Mouse (Mus musculus) limb, embryonic 15.5 days (tissue): ENCODE measurements around the gene Megf11. TPM values are rescaled to one million over a fixed set of nuclear protein-coding genes. Genes with fewer than 3 reads are reported as not detected.

Experiments used
- ATAC-seq: fragments of 200-750 bp; cut with Nextera tagmentation; 2 replicates; pipeline ENCODE4 v1.8.0; 2017; ENCODE audit warnings: low read depth, moderate TSS enrichment; ENCODE audit not compliant: insufficient number of reproducible peaks, low FRiP score, low TSS enrichment
- H3K27ac ChIP-seq: fragments of 300-500 bp; sonication (generic); 2 replicates; pipeline ENCODE4 v1.5.1; 2015; ENCODE audit warnings: moderate library complexity, mild to moderate bottlenecking, inconsistent platforms
- H3K27me3 ChIP-seq: fragments of 300-500 bp; sonication (generic); 2 replicates; pipeline ENCODE4 v1.6.1; 2015; ENCODE audit warnings: inconsistent platforms
- H3K36me3 ChIP-seq: fragments of 300-500 bp; sonication (generic); 2 replicates; pipeline ENCODE4 v1.6.1; 2015; ENCODE audit warnings: inconsistent platforms
- H3K4me1 ChIP-seq: fragments of 300-500 bp; sonication (generic); 2 replicates; pipeline ENCODE4 v1.6.1; 2015; ENCODE audit warnings: inconsistent platforms
- H3K4me2 ChIP-seq: fragments of 300-500 bp; sonication (generic); 2 replicates; pipeline ENCODE4 v1.6.1; 2015; ENCODE audit warnings: mild to moderate bottlenecking, inconsistent platforms
- H3K4me3 ChIP-seq: fragments of 300-500 bp; sonication (generic); 2 replicates; pipeline ENCODE4 v1.5.1; 2015; ENCODE audit warnings: mild to moderate bottlenecking, inconsistent platforms
- H3K9ac ChIP-seq: fragments of 300-500 bp; sonication (generic); 2 replicates; pipeline ENCODE4 v1.6.1; 2015; ENCODE audit warnings: inconsistent platforms
- H3K9me3 ChIP-seq: fragments of 300-500 bp; sonication (generic); 2 replicates; pipeline ENCODE4 v1.6.1; 2016; ENCODE audit warnings: inconsistent platforms
- WGBS: fragments of 180-500 bp; shearing (Covaris S2); methylation state at CpG from one replicate; pipeline ENCODE4 v1.1.7; 2015; 5-methylcytosine and 5-hydroxymethylcytosine counted together
- polyA plus RNA-seq: library from polyadenylated mRNA; unstranded; fragments of >200 nt; fragmentation: Nextera tagmentation; extraction: Ambion mirVana; gene quantifications from 2 replicates; pipeline ENCODE4 v1.2.1, GENCODE M21; 2015

Gene Megf11
- 0.83 and 1.3 TPM in 2 replicates for polyA plus RNA-seq

DNA sequence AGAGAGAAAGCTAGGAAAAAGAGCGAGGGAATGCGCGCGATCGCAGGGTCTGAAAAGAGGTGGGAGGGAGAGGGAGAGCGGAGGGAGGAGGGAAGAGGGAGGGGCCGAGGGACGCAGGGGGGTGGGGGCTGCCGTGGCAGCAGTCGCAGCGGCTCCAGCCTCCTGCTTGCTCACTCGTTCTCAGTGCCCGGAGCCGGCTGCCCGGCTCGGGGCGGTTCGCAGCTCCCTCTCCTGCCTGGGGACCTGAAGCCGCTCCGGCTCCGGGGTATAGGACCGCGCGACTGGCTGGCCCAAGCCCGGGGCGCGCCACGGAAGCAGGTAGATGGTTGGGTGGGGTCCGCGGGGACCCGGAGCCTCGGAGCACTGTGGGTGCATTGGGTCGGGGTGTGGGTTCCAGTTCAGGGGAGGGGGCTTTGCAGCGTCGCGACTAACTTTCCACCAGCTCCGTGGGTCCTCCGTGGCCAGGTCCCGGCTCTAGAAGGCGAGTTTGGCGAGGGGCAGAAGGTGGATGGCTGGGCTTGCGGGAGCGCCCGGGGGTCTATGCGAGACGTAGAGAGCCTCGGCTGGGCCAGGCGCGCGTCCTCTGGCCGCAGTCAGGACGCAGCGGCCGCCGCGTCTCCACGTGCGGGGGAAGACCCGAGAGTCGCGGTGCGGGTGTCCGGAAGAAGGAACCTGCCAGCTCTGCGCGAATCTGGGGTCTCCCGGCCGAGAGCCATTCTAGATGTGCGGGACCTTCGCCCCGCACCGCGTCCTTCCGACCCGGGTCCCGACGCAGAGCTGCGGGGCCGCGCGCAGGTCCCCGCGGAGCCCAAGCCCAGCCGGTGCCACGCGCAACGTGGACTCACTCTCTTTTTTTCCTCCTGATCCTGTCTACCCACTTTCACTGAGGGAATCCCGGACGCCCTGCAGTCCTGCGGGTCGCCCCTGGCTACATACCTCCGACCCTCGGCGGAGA lies at the start of gene Megf11:
Gene Megf11, plus strand, starts transcription at position 116 of the 955 bp plus-strand sequence.
- Histone ChIP-seq H3K27me3 (peaks cover 59% of the 10 kb centered on the region), H3K4me1 (peaks cover 33% of the 10 kb centered on the region), H3K9ac (peak within 1 kb of the TSS; percentile 26; the same call in 1 of the 2 replicates), H3K27ac (no peak within 1 kb of the TSS), H3K36me3 (no peaks in the 10 kb centered on the region), H3K4me3 (peak within 1 kb of the TSS; percentile 56), H3K9me3 (no peaks in the 10 kb centered on the region), H3K4me2 (peak within 1 kb of the TSS; percentile 99)
- ATAC-seq, result no peak
- WGBS, result under 1% methylated on average over 88 of the region's 93 CpGs

DNA sequence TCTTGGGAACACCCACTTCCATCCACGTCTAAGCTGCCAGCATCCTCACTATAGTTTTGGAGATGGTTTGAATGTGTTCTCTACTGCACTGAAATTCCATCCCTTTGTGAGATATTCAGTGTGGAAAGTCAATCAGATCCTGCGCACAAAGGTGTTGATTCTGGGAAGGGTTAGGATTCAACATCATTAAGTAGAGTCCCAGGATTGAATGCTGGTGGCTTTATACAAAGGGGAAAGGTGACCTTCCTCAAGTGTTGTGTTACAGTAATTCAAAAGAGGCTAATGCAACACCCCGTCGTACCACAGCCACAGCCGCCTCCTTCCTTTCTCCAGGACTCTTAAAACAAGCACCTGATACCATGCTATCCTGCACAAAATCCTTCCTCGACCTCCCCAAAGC lies 49.6 kb upstream of the Megf11 start:
- H3K9me3 ChIP-seq, result no peaks in the 10 kb centered on the region
- 88% methylated on average over 6 of the region's 6 CpGs for WGBS

DNA sequence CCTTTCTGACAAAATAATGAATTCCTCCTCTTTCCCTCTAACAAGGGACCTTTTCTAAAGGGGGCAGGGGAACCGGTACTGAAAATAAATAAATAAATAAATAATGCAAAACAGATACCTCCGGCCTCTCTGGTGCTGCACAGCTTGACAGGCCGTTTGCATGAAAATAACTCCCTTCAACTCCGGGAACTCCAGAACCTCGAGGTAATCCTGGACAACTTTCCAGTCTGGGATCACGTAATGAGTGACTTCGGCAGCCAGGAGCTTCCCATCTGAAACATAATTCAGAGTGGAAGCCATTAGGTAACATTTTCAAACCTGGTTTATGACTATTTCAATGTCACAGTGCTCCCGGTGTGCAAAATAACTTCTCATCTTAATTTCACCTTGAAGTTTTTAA lies 46.1 kb upstream of the Megf11 start:
- H3K27me3 ChIP-seq, result no peaks in the 10 kb centered on the region
- peaks cover 19% of the 10 kb centered on the region for H3K4me1 ChIP-seq
- no peaks in the 10 kb centered on the region for H3K9me3 ChIP-seq
- no peak overlapping the region for H3K27ac ChIP-seq
- H3K4me2 ChIP-seq, result peak overlapping the region; percentile 77
- ATAC-seq, result no peak
- peaks cover 22% of the 10 kb centered on the region for H3K36me3 ChIP-seq
- 0 out of 2 replicates have a peak overlapping the region, but pooled peaks have one; percentile 74 for H3K4me3 ChIP-seq
- no peak overlapping the region for H3K9ac ChIP-seq
- 11% methylated on average over 8 of the region's 8 CpGs for WGBS

More for the DNA sequence above, 49.6 kb upstream of the Megf11 start:
- no peak for ATAC-seq
- H3K9ac ChIP-seq, result no peak overlapping the region
- H3K27ac ChIP-seq, result no peak overlapping the region
- peaks cover 25% of the 10 kb centered on the region for H3K36me3 ChIP-seq
- H3K27me3 ChIP-seq, result no peaks in the 10 kb centered on the region
- H3K4me3 ChIP-seq, result no peak overlapping the region
- no peak overlapping the region for H3K4me2 ChIP-seq
- peaks cover 10% of the 10 kb centered on the region; the same call in 1 of the 2 replicates for H3K4me1 ChIP-seq

DNA sequence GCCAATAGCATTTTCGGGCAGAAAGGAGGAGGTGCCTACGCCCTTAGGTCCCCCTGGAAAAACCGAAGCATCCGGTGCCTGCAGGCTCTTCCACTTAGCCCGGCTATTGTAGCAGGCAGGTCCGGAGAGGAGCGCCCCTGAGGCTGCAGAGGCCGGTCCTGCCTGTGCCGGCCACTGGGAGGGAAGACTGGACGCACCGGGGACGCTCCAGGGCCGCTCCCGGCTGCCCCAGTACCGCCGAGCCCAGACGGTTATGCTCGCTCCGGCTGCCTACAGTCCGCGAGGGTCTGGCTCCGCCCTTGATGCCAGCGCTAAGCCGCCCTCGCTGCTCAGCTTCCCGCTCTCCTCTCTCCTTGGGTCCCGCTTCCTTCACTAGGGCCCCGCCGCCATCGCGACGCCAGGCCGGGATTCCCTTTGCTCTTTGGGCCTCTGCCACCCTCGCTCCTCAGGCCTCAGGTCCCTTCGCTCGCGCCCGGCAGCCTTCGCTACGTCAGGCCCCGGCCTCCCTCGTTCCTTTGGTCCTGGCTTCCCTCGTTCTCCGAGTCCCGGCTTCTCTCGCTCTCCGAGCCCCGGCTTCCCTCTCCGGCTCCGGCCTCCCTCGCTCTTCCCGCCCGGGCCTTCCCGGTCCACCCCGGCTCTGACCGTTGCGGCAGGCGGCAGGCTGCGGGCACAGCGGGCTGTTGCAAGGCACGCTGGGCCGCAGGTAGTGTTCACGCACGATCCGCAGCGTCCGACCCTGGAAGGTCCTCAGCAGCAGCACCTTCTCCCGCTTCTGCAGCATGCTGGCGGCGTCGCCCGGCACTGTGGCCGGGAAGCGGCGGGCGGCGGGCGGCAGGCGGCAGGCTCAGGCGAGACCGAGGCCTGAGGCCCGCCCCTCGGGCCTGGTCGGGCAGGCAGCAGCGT lies 44.8 kb upstream of the Megf11 start:
- WGBS, result under 1% methylated on average over 85 of the region's 85 CpGs
- Histone ChIP-seq H3K9ac (peak overlapping the region; percentile 98), H3K9me3 (no peaks in the 10 kb centered on the region), H3K27me3 (no peaks in the 10 kb centered on the region), H3K36me3 (peaks cover 19% of the 10 kb centered on the region), H3K27ac (peak overlapping the region; percentile 99), H3K4me2 (peak overlapping the region; percentile 77), H3K4me3 (peak overlapping the region; percentile 74), H3K4me1 (peaks cover 19% of the 10 kb centered on the region)
- ATAC-seq, result peak; percentile 86

DNA sequence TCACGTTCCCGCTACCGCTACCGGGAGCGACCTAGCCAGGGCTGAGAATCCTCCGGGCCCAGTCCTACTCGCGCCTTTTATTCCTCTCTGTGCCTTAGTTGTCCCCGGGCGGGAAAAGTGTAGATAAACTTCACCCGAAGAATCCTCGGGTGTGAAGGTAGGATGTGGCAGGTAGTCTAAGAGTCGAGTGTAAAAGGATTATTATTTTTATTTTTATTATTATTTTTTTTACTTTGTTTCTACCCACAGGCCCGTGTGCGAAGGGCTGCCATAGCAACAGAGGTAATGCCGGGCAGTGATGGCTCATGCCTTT lies 44.2 kb upstream of the Megf11 start, which contains the start of gene Dis3l:
Gene Dis3l, minus strand, starts transcription at position 35 of the 313 bp plus-strand sequence.
- peak within 1 kb of the TSS; percentile 74 for H3K4me3 ChIP-seq
- no peak for ATAC-seq
- H3K27ac ChIP-seq, result peak within 1 kb of the TSS; percentile 99
- H3K9me3 ChIP-seq, result no peaks in the 10 kb centered on the region
- H3K36me3 ChIP-seq, result peaks cover 13% of the 10 kb centered on the region
- 9% methylated on average over 16 of the region's 16 CpGs for WGBS
- H3K9ac ChIP-seq, result peak within 1 kb of the TSS; percentile 98
- H3K4me2 ChIP-seq, result peak within 1 kb of the TSS; percentile 77
- H3K4me1 ChIP-seq, result peaks cover 19% of the 10 kb centered on the region
- no peaks in the 10 kb centered on the region for H3K27me3 ChIP-seq

DNA sequence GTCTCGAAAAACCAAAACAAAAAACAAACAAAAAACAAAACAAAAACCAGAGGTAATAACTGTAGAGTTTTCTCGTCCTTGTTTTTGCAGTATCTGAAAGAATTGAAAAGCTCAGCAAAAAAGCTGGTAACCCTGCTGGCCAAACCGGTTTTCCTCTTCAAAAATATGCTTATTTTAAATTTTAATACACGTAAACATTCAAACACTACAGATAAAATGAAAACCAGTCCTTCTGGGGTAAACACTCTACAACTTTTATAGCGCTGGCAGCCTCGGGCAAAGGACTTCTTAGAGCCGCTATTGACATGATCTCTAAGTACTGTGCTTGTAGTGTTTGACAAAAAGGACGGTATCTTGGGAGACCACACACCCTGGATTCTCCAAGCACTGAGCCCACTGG lies 43.8 kb upstream of the Megf11 start:
- H3K27me3 ChIP-seq, result no peaks in the 10 kb centered on the region
- 36% methylated on average over 8 of the region's 8 CpGs for whole genome bisulfite sequencing
- peak overlapping the region; percentile 99 for H3K27ac ChIP-seq
- ATAC-seq, result no peak
- peak overlapping the region; percentile 74; the same call in 1 of the 2 replicates for H3K4me3 ChIP-seq
- H3K4me1 ChIP-seq, result peaks cover 19% of the 10 kb centered on the region
- peaks cover 9% of the 10 kb centered on the region; the same call in 1 of the 2 replicates for H3K36me3 ChIP-seq
- no peak overlapping the region for H3K9ac ChIP-seq
- H3K9me3 ChIP-seq, result no peaks in the 10 kb centered on the region
- peak overlapping the region; percentile 77 for H3K4me2 ChIP-seq

DNA sequence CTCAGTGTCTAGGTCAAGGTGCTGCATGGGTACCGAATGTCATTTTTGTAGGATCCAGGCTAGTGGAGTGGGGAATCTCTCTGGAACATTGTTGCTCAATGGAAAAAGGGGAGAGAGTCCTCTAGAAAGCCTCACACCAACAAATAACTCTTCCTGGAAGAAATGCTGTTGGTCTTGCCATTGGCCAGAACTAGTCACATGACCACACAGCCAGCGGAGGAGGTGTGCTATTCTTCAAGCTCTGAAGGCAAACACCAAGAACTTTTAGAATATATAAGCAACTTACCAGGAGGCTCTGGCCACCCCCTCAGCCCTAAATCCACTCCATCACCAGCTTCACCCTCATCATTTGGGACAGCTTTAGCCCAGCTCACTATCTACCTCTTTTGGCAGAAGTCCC lies 41.8 kb upstream of the Megf11 start:
- WGBS, result 92% methylated on average over 2 of the region's 2 CpGs

DNA sequence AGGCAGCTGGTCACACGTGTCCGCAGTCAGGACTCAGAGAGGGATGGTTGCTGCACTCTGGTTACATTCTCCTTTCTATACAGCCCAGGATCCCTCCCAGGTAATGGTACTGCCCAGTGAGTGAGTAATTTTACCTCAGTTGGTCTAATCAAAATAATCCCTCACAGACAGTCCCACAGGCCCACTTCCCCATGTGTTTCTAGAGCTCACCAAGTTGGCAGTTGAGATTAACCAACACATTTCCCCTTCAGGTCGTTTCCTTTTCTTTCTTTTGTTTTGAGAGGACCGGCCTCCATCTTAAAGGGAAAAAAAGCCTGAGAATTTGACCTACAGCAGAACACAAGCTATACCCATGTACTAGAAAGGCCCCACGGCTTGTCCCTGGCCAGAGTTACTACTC lies 39.5 kb upstream of the Megf11 start:
- H3K9ac ChIP-seq, result no peak overlapping the region
- H3K27me3 ChIP-seq, result no peaks in the 10 kb centered on the region
- H3K9me3 ChIP-seq, result no peaks in the 10 kb centered on the region
- 67% methylated on average over 5 of the region's 5 CpGs for WGBS
- H3K4me2 ChIP-seq, result no peak overlapping the region
- H3K27ac ChIP-seq, result no peak overlapping the region
- H3K4me3 ChIP-seq, result no peak overlapping the region
- H3K4me1 ChIP-seq, result peaks cover 9% of the 10 kb centered on the region
- no peak for ATAC-seq
- H3K36me3 ChIP-seq, result no peaks in the 10 kb centered on the region

More for the DNA sequence above, 41.8 kb upstream of the Megf11 start:
- Histone ChIP-seq H3K4me2 (no peak overlapping the region), H3K4me3 (no peak overlapping the region), H3K36me3 (no peaks in the 10 kb centered on the region), H3K27ac (no peak overlapping the region), H3K9ac (no peak overlapping the region), H3K4me1 (peaks cover 19% of the 10 kb centered on the region), H3K9me3 (no peaks in the 10 kb centered on the region), H3K27me3 (no peaks in the 10 kb centered on the region)
- ATAC-seq, result no peak

DNA sequence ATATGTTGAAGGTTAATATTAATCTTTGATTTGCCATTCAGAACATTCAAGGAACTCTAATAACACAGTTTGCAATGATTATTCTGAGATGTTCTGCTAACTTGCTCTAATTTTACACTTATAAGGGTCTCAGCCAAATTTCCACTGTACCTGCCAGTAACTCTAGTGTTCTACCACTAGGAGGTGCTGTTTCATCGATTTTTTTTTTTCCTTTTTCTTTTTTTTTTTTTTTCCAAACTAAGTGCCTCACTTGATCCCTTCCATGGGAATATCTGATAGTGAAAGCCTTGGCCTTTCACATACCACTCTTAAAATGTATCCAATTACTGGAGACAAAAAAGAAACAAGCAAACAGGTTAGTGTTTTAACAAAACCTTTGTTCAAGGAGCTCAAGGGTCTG lies 38.0 kb upstream of the Megf11 start:
- Histone ChIP-seq H3K4me1 (peaks cover 1% of the 10 kb centered on the region; the same call in 1 of the 2 replicates), H3K27ac (no peak overlapping the region), H3K4me2 (no peak overlapping the region), H3K36me3 (no peaks in the 10 kb centered on the region), H3K4me3 (no peak overlapping the region), H3K9me3 (no peaks in the 10 kb centered on the region), H3K9ac (no peak overlapping the region), H3K27me3 (no peaks in the 10 kb centered on the region)
- ATAC-seq, result no peak
- 0% methylated on average over 1 of the region's 1 CpGs for WGBS

DNA sequence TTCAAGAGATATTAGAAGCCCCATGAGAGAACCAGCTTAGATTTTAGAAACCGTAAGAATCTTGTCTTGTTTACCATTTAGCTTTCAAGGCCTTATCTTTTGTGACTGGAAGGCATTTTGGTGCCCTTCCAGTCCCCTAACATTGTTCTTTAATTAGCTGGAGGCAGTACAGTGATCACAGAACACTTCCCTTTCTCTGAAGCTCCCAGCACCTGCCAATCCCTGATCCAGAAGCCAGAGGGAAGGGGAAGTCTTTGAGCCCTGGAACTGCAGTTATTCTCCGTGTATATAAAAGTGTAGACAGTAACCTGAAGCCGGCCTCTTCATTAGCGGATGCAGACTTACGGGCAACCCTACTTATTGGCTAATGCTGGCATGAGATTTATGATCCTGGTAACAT lies 35.9 kb upstream of the Megf11 start:
- Histone ChIP-seq H3K27ac (no peak overlapping the region), H3K9me3 (no peaks in the 10 kb centered on the region), H3K4me3 (no peak overlapping the region), H3K27me3 (no peaks in the 10 kb centered on the region), H3K4me2 (no peak overlapping the region), H3K36me3 (no peaks in the 10 kb centered on the region), H3K4me1 (no peaks in the 10 kb centered on the region), H3K9ac (no peak overlapping the region)
- ATAC-seq, result no peak
- WGBS, result 21% methylated on average over 5 of the region's 5 CpGs

DNA sequence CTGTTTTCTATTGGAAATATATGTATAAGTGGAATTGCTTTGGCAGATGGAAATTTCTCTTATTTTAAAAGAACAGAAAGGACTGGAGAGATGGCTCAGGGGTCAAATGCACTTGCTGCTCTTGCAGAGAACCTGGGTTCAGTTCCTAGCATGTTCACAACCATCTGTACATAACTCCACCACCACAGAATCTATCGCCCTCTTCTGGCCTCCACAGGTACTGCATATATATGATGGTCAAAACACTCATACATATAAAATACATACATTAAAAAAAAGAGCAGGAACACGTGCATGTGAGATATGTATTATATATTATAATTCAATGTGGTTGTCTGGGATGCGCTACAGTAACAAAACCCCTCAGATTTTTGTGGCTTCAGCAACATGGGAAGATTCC lies 34.2 kb upstream of the Megf11 start:
- WGBS, result 49% methylated on average over 3 of the region's 3 CpGs
- Histone ChIP-seq H3K4me2 (no peak overlapping the region), H3K9ac (no peak overlapping the region), H3K9me3 (no peaks in the 10 kb centered on the region), H3K36me3 (no peaks in the 10 kb centered on the region), H3K4me3 (no peak overlapping the region), H3K4me1 (no peaks in the 10 kb centered on the region), H3K27me3 (no peaks in the 10 kb centered on the region), H3K27ac (no peak overlapping the region)
- no peak for ATAC-seq
